Mouse (Mus musculus) kidney, adult 2 months (tissue): ENCODE results near the gene Rsrc1.

Experiments used
- CTCF ChIP-seq: fragments of 200-500 bp; conservative IDR thresholded peaks from 2 replicates; pipeline ENCODE4 v1.5.1; 2011; ENCODE audit warnings: low read depth, mild to moderate bottlenecking, control low read depth, low read length, moderate library complexity, mixed read lengths; ENCODE audit not compliant: insufficient read depth, insufficient read length
- POLR2A ChIP-seq: fragments of 200-500 bp; IDR thresholded peaks from one replicate; pipeline ENCODE4 v1.6.1; 2011; ENCODE audit warnings: low read depth, low read length, control low read depth

- TF ChIP-seq CTCF (no peak), POLR2A (no peak)
Measured at GRCm38 (mm10) chr3:66982181-66982911, 1.2 kb downstream of the Rsrc1 start.
